ENCODE assay signal across 8 mouse cellular contexts in genomic region chr11:49869762-49870161, GRCm38 (mm10). TPM values are rescaled to one million over a fixed set of nuclear protein-coding genes. Genes with fewer than 3 reads are reported as not detected.
A peak's percentile ranks its signal among the peaks of the same experiment; 100 is the strongest.
DNase-seq lines count a peak whose midpoint lies in the region; ATAC-seq and TF ChIP-seq lines count a peak whose summit lies in the region.

No protein-coding gene starts in this region.

- ATAC-seq in forebrain, embryonic 16.5 days, result peak; percentile 60
- ATAC-seq in midbrain, embryonic 12.5 days (ENCODE audit: low FRiP score, low read depth), result peak; percentile 60; the same call in 1 of the 2 replicates

- no peaks in the 10 kb centered on the region for H3K9me3 ChIP-seq in CH12.LX (replicated peaks; ENCODE audit: low read length)
- H3K9me3 ChIP-seq in forebrain, embryonic 16.5 days (ENCODE audit: control insufficient read depth, low read length), result no peaks in the 10 kb centered on the region
- H3K9me3 ChIP-seq in midbrain, embryonic 12.5 days, result no peaks in the 10 kb centered on the region

- no peak for TF ChIP-seq POLR2A in heart, adult 2 months (IDR thresholded peaks at IDR 0.05; ENCODE audit: insufficient read depth, low read depth, low read length)
- no peak for TF ChIP-seq POLR2A in CH12.LX (IDR thresholded peaks at IDR 0.05; ENCODE audit: low read depth, low read length)

- peak; percentile 86 for TF ChIP-seq CTCF in heart, adult 2 months (IDR thresholded peaks at IDR 0.05)
- peak; percentile 51 to 96 for TF ChIP-seq CTCF in CH12.LX (conservative IDR thresholded peaks at IDR 0.05 in 1 of 2, IDR thresholded peaks at IDR 0.05 in 1 of 2; ENCODE audit: low read depth in 2 of 2, low read length in 2 of 2)

- H3K9ac ChIP-seq in heart, adult 2 months (ENCODE audit: low read depth, low read length), result no peak overlapping the region
- no peak overlapping the region for H3K9ac ChIP-seq in CH12.LX (ENCODE audit: insufficient read depth, low read depth)
- H3K9ac ChIP-seq in forebrain, embryonic 16.5 days (replicated peaks; ENCODE audit: low read depth, low read length), result no peak overlapping the region
- no peak overlapping the region for H3K9ac ChIP-seq in midbrain, embryonic 12.5 days (replicated peaks)

- dilution Hi-C loops in CH12.LX (cut with MboI; ENCODE audit: extremely low pct_ligation_motif_present, extremely low pct_unique_long_range_greater_than_20kb, low sequenced_read_pairs), result no loop called here

- H3K36me3 ChIP-seq in heart, adult 2 months (ENCODE audit: control insufficient read depth, insufficient read depth, low read length), result no peaks in the 10 kb centered on the region
- peaks cover 28 to 72% of the 10 kb centered on the region in 2 experiments for H3K36me3 ChIP-seq in CH12.LX (replicated peaks in 1 of 2; ENCODE audit: control insufficient read depth in 1 of 2, insufficient read depth in 1 of 2, low read length in 1 of 2)
- H3K36me3 ChIP-seq in forebrain, embryonic 16.5 days (ENCODE audit: control insufficient read depth, insufficient read depth), result peaks cover 23% of the 10 kb centered on the region
- peaks cover 39% of the 10 kb centered on the region for H3K36me3 ChIP-seq in midbrain, embryonic 12.5 days

- H3K4me3 ChIP-seq in heart, adult 2 months, result no peak overlapping the region
- H3K4me3 ChIP-seq in CH12.LX (replicated peaks in 1 of 3; ENCODE audit: low read depth in 2 of 3, low read length in 2 of 3, poor library complexity in 1 of 3), result no peak overlapping the region
- H3K4me3 ChIP-seq in forebrain, embryonic 16.5 days (replicated peaks; ENCODE audit: low read length), result no peak overlapping the region
- no peak overlapping the region for H3K4me3 ChIP-seq in midbrain, embryonic 12.5 days

- no peaks in the 10 kb centered on the region for H3K27me3 ChIP-seq in heart, adult 2 months (ENCODE audit: control insufficient read depth, insufficient read depth, low read length)
- no peaks in the 10 kb centered on the region for H3K27me3 ChIP-seq in CH12.LX (replicated peaks)
- no peaks in the 10 kb centered on the region for H3K27me3 ChIP-seq in forebrain, embryonic 16.5 days (replicated peaks; ENCODE audit: control insufficient read depth, insufficient read depth, low read length)
- no peaks in the 10 kb centered on the region for H3K27me3 ChIP-seq in midbrain, embryonic 12.5 days

- DNase-seq in heart, adult 2 months, result peak; percentile 35 to 55
- no peak for DNase-seq in heart, postnatal 25 days (ENCODE audit: low spot score)
- peak; percentile 60 for DNase-seq in CH12.LX (ENCODE audit: extremely low read depth)
- peak; percentile 56 for DNase-seq in c-Kit-positive CD71-negative TER-119-negative erythroid progenitor cells, embryonic 14.5 days (ENCODE audit: low read depth)
- DNase-seq in kidney, postnatal 14 days, result peak; percentile 54
- peak; percentile 72 for DNase-seq in thymus, postnatal 0 days (ENCODE audit: low spot score)

- no peak overlapping the region for H3K4me2 ChIP-seq in CH12.LX (ENCODE audit: insufficient read depth, low read depth, poor library complexity, severe bottlenecking)
- H3K4me2 ChIP-seq in forebrain, embryonic 16.5 days (ENCODE audit: low read length), result no peak overlapping the region
- no peak overlapping the region for H3K4me2 ChIP-seq in midbrain, embryonic 12.5 days (replicated peaks)

- H3K27ac ChIP-seq in heart, adult 2 months, result no peak overlapping the region
- H3K27ac ChIP-seq in CH12.LX (ENCODE audit: insufficient read depth, low read depth), result no peak overlapping the region
- no peak overlapping the region for H3K27ac ChIP-seq in forebrain, embryonic 16.5 days (ENCODE audit: low read length)
- no peak overlapping the region for H3K27ac ChIP-seq in midbrain, embryonic 12.5 days (replicated peaks)

- H3K4me1 ChIP-seq in heart, adult 2 months (ENCODE audit: control insufficient read depth, insufficient read depth, low read length), result no peaks in the 10 kb centered on the region
- H3K4me1 ChIP-seq in CH12.LX (ENCODE audit: control insufficient read depth in 1 of 2, insufficient read depth in 2 of 2), result peaks cover 2 to 12% of the 10 kb centered on the region in 2 experiments
- no peaks in the 10 kb centered on the region for H3K4me1 ChIP-seq in forebrain, embryonic 16.5 days (replicated peaks; ENCODE audit: control insufficient read depth, insufficient read depth, low read length)
- H3K4me1 ChIP-seq in midbrain, embryonic 12.5 days, result no peaks in the 10 kb centered on the region

- in situ Hi-C loops in CH12.LX (cut with MboI; ENCODE audit: low pct_ligation_motif_present, low pct_unique_long_range_greater_than_20kb, low sequenced_read_pairs), result loop anchor here (5.0 to 10.0 kb wide), 2 partner anchors 137 to 215 kb away; no protein-coding TSS in a partner anchor

- peak; percentile 96 for TF ChIP-seq RAD21 in CH12.LX (IDR thresholded peaks at IDR 0.05; ENCODE audit: low read depth, low read length)

- TF ChIP-seq EP300 in heart, adult 2 months (IDR thresholded peaks at IDR 0.05; ENCODE audit: insufficient read depth, low read depth, low read length), result peak; percentile 35; the same call in 1 of the 2 replicates
- TF ChIP-seq EP300 in CH12.LX (IDR thresholded peaks at IDR 0.05; ENCODE audit: low read length), result no peak

- H3K79me2 ChIP-seq in heart, adult 2 months (replicated peaks; ENCODE audit: control insufficient read depth, insufficient read depth, low read length), result no peaks in the 10 kb centered on the region
- no peaks in the 10 kb centered on the region for H3K79me2 ChIP-seq in CH12.LX (replicated peaks; ENCODE audit: control insufficient read depth, extremely low read depth, insufficient read depth, poor library complexity, severe bottlenecking)

- intact Hi-C loops in heart, adult 2 months (cut with DNase I), result loop anchor here (1.0 to 5.0 kb wide), 3 partner anchors 42 to 217 kb away; no protein-coding TSS in a partner anchor
- intact Hi-C loops in heart, postnatal 25 days (cut with DNase I), result loop anchor here (1.0 to 5.0 kb wide), 3 partner anchors 42 to 217 kb away; no protein-coding TSS in a partner anchor

TF ChIP-seq in CH12.LX, 34 proteins besides CTCF, POLR2A, EP300 and RAD21:
- TF ChIP-seq ETS1 (conservative IDR thresholded peaks at IDR 0.05; ENCODE audit: low read depth, low read length), result no peak
- no peak for TF ChIP-seq IRF4 (IDR thresholded peaks at IDR 0.05; ENCODE audit: low read depth, low read length)
- no peak for TF ChIP-seq MXI1 (IDR thresholded peaks at IDR 0.05; ENCODE audit: low read depth, low read length)
- TF ChIP-seq SMC3 (IDR thresholded peaks at IDR 0.05; ENCODE audit: low read depth, low read length), result peak; percentile 83
- TF ChIP-seq JUN (IDR thresholded peaks at IDR 0.05; ENCODE audit: insufficient read depth, low read depth, low read length), result no peak
- peak; percentile 61 for TF ChIP-seq ZC3H11A (IDR thresholded peaks at IDR 0.05; ENCODE audit: low read depth, low read length)

RNA-seq across cellular contexts. Expression of gene Mapk9, which starts 23.2 kb away (rescaled TPM):
- 10 to 100 TPM; 39.3 to 40.8 TPM for total RNA-seq in heart, adult 2 months (2021)
- polyA plus RNA-seq in heart, adult 2 months (2012; rRNA removed), result 17.3 and 32.5 TPM in 2 replicates
- total RNA-seq in heart, postnatal 25 days (2021), result 10 to 100 TPM; 42.5 to 44.2 TPM
- 22.0 and 22.5 TPM in 2 replicates for total RNA-seq in CH12.LX (2012; rRNA removed)
- 29.3 and 35.3 TPM in 2 replicates for total RNA-seq in CH12.LX (2014; rRNA removed)
- 31.7 and 36.8 TPM in 2 replicates for polyA plus RNA-seq in CH12.LX (2012; ENCODE audit: insufficient read length, low read depth)
- polyA plus RNA-seq in forebrain, embryonic 16.5 days (2015; fragmentation: Nextera tagmentation; extraction: Ambion mirVana), result 45.7 and 48.5 TPM in 2 replicates
- polyA plus RNA-seq in midbrain, embryonic 12.5 days (2016; fragmentation: Nextera tagmentation; extraction: Ambion mirVana), result 45.9 and 46.1 TPM in 2 replicates
- 42.0 and 44.5 TPM in 2 replicates for polyA plus RNA-seq in thymus, postnatal 0 days (2015; fragmentation: Nextera tagmentation; extraction: Ambion mirVana)

RNA-seq across cellular contexts. Expression of gene Rasgef1c, which starts 31.9 kb away (rescaled TPM):
- under 1 TPM; 0.42 to 0.57 TPM for total RNA-seq in heart, adult 2 months (2021)
- polyA plus RNA-seq in heart, adult 2 months (2012; rRNA removed), result 0.53 and 0.67 TPM in 2 replicates
- total RNA-seq in heart, postnatal 25 days (2021), result under 1 TPM; 0.31 to 0.42 TPM
- total RNA-seq in CH12.LX (2012; rRNA removed), result not detected in 2 replicates
- total RNA-seq in CH12.LX (2014; rRNA removed), result not detected in 2 replicates
- not detected in 2 replicates for polyA plus RNA-seq in CH12.LX (2012; ENCODE audit: insufficient read length, low read depth)
- 11.4 and 17.1 TPM in 2 replicates for polyA plus RNA-seq in forebrain, embryonic 16.5 days (2015; fragmentation: Nextera tagmentation; extraction: Ambion mirVana)
- 1.6 and 3.0 TPM in 2 replicates for polyA plus RNA-seq in midbrain, embryonic 12.5 days (2016; fragmentation: Nextera tagmentation; extraction: Ambion mirVana)
- polyA plus RNA-seq in thymus, postnatal 0 days (2015; fragmentation: Nextera tagmentation; extraction: Ambion mirVana), result 0.08 and 0.21 TPM in 2 replicates
